Mouse (Mus musculus): Measurements from ENCODE around the gene Lrfn3.

The Lrfn3 gene

DNA sequence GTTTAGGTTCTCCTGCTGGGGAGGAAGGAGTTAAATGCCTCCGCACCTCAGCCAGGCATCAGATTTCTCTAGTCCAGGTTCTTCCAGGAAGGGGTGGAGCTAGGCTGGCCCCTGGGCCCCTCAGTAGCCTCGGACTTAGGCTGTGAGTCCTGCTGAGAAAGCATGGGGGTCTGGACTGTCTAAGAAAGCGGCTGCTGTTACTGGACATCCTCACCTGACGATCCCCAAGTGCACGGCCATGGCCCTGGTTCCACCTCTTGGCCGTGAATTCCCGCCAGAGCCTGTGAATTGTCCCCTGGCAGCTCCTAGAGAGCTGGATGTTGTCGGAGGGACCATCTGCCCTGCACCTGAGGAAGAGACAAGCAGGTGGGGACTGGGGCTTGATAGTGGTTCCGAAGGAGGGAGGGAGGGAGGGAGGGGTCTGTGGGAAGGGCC, 47.8 kb downstream of the Lrfn3 start, which contains the start of gene Syne4:
TSS of gene Syne4 (plus strand) at position 87 of the 435 bp plus-strand sequence.
- DNase-seq (ENCODE audit: low spot score) = no peak

DNA sequence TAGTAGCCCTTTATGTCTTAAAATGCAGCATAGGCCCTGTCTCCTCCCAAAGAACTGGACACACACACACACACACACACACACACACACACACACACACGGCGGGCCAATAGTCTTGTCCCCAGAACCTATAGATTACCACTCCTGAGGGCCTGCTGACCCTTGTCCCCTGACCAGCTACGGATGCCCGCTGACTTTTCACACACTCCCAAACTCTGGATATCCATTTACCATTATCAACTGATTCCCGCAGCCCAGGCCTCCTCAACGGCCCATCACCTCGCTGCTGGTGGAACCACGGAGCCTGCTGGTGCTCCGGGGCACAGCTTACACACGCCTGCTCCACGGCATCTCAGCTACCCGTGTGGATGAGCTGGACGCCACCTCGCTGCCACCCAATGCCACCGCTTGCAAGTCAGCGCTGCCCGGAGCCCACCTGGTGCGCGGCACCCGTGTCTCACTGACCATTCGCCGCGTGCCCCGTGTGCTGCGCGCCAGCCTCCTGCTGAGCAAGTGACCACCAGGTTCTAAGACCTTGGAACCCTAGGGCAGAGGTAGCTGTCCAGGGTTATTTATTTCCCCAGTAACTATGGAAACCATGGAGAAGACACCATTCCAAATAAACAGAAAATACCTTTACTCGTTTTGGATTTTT, 48.8 kb downstream of the Lrfn3 start:
- no peak for DNase-seq (ENCODE audit: low spot score)

DNA sequence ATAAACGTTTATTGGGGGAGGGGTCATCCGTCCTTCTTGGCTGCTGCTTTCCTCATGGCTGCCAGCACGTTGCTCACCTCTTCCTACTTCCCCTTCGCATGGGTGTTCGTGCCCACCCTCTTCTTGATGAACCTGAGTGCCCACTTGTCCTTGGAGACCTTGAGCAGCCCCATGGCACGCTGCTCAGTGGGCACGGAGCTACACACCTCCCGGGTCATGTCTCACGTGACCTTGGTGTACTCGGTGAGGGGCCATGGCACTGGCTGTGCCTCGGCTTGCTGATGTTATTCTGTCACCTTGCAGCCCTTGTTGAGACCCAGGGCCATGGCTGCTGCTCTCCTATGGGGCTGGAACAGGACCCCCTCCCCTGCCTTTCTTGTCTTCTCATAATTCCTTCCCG, 52.4 kb downstream of the Lrfn3 start:
- no peak for DNase-seq (ENCODE audit: low spot score)

DNA sequence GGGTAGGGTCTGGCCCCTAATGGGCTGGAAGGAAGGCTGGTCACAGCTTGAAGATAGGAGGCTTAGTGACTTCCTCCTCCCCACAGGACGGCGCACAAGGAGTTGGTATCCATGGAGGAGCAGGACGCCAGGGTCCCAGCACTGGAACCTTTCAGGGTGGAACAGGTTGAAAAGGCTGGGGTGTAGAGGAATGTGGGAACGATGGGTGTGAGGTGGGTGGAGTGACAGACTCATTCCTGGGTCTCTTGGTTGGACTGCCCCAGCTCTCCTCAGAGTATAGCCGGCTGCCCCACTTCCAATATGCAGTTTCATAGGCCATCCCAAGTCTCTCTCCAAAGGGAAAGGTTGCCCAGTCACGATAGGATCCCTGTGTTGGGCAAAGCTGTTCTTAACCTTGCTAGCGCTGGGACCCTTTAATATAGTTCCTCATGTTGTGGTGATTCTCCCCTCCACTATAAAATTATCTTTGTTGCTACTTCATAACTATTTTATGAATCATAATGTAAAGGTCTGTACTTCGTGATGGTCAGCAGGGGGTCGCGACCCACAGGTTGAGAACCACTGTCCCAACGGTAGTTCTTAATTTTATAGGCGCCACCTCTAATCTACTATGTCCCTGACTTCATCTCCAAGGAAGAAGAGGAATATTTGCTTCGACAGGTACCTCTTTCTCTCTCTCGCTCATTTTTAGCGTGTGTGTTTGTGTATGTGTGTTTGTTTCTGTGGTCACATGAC, 53.0 kb downstream of the Lrfn3 start:
- no peak for DNase-seq (ENCODE audit: low spot score)

DNA sequence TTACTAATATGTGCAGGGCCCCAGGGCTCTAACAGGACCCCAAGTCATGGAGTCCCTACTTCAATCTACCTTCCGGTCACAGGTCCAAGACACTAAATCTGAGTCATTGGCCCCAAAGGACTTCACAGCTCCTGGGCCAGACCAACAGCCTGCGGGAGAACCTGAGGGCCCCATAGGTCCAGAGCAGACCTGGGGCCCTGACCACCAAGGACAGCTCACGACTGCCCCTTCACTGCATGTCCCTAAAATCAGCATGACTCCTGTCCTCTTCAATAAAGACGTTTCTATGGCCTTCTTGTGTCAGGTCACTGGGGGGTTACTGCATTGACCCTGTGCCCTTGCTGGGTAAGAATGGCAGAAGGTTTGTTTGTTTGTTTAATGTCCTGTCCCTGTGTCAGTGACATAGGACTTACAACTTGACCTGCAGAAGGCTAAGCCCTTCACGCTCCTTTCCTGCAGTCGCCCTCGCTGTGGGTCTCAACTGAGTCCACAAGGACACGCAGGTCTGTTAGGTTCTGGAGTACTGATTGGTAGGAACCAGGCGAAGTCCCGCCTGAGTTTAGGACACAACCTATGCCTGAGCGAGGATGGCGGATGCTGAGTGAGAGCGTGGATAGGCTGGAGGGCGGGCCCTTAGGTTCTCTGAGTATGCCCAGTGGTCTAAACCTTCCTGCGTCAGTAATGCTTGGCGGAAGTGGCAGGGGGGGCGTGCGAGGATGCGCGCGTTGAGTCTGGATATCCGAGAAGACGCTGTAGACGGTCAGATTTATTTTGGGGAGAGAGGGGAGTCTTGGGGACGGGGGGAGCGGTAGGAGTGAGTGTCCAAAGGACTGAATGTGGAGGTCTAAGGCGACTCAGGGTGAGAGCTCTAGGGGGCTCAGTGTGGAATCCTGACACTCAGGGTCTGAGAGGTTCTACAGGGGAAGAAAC, 54.2 kb downstream of the Lrfn3 start, which contains the start of gene Alkbh6:
TSS of gene Alkbh6 (plus strand) at position 642 of the 930 bp plus-strand sequence.
- DNase-seq (ENCODE audit: low spot score) = peak; percentile 96

DNA sequence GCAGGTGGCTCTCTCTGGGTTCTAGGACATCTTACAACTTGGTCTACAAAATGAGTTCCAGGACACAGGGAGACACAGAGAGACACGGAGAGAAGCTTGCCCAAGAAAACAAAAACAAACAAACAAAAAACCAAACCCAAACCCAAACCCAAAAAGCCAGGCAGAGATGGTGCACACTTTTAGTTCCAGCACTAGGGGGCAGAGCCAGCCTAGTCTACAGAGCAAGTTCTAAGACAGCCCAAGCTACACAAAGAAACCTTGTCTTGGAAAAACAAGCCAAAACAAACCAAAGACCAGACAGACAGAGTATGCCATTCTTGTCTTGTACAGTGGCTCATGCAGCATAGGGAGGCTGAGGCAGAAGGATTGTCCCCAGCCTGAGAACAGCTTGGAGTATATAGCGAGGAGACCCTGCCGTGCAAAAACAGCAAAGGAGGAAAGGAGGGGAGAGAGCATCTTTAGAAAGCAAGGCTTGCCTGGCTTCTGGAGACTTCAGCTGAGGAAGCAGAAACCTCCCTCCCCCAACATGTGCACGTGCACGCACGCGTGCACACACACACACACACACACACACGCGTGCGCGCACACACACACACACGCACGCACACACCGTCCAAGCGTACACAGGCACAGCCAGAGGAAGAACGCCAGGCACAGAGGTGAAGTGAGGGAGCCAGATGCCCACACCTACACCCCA, 56.3 kb downstream of the Lrfn3 start:
- DNase-seq (ENCODE audit: low spot score) = no peak

Data from layer of hippocampus, adult 9-10 months (tissue).